Mouse (Mus musculus): ENCODE results near the gene Sema6d. TPM values are rescaled to one million over a fixed set of nuclear protein-coding genes. Genes with fewer than 3 reads are reported as not detected.

Gene Sema6d
- 10 to 100 TPM; 53.5 to 59.6 (median 57.7) TPM for total RNA-seq (2022)

GRCm38 (mm10) chr2:124089813-124090230 lies at the start of gene Sema6d:
TSS of gene Sema6d (plus strand) at chr2:124089969.
- DNase-seq (ENCODE audit: low spot score in 2 of 2): peak; percentile 10 to 25

- no peak for DNase-seq (ENCODE audit: low spot score in 2 of 2)
Measured at GRCm38 (mm10) chr2:124059910-124060309, 29.9 kb upstream of the Sema6d start.

GRCm38 (mm10) chr2:124068380-124068779 lies 21.4 kb upstream of the Sema6d start:
- DNase-seq (ENCODE audit: low spot score in 2 of 2): no peak

GRCm38 (mm10) chr2:124070664-124071063 lies 19.1 kb upstream of the Sema6d start:
- DNase-seq (ENCODE audit: low spot score in 2 of 2): no peak

- no peak for DNase-seq (ENCODE audit: low spot score in 2 of 2)
Measured at GRCm38 (mm10) chr2:124071380-124071779, 18.4 kb upstream of the Sema6d start.

- peak in 1 of 2 experiments; percentile 23 for DNase-seq (ENCODE audit: low spot score in 2 of 2)
Measured at GRCm38 (mm10) chr2:124090231-124091141, 717 bp downstream of the Sema6d start.

GRCm38 (mm10) chr2:124099697-124100096 lies 9.9 kb downstream of the Sema6d start:
- DNase-seq (ENCODE audit: low spot score in 2 of 2): no peak

- DNase-seq (ENCODE audit: low spot score in 2 of 2): peak in 1 of 2 experiments; percentile 70
Measured at GRCm38 (mm10) chr2:124100486-124101200, 10.9 kb downstream of the Sema6d start.

GRCm38 (mm10) chr2:124101201-124101517 lies 11.4 kb downstream of the Sema6d start:
- no peak for DNase-seq (ENCODE audit: low spot score in 2 of 2)

GRCm38 (mm10) chr2:124101580-124101979 lies 11.8 kb downstream of the Sema6d start:
- no peak for DNase-seq (ENCODE audit: low spot score in 2 of 2)

GRCm38 (mm10) chr2:124103277-124103676 lies 13.5 kb downstream of the Sema6d start:
- DNase-seq (ENCODE audit: low spot score in 2 of 2): no peak

- no peak for DNase-seq (ENCODE audit: low spot score in 2 of 2)
Measured at GRCm38 (mm10) chr2:124118469-124119243, 28.9 kb downstream of the Sema6d start.

GRCm38 (mm10) chr2:124120355-124120754 lies 30.6 kb downstream of the Sema6d start:
- DNase-seq (ENCODE audit: low spot score in 2 of 2): no peak

- DNase-seq (ENCODE audit: low spot score in 2 of 2): no peak
Measured at GRCm38 (mm10) chr2:124121539-124121938, 31.8 kb downstream of the Sema6d start.

- DNase-seq (ENCODE audit: low spot score in 2 of 2): no peak
Measured at GRCm38 (mm10) chr2:124125504-124125903, 35.7 kb downstream of the Sema6d start.

- DNase-seq (ENCODE audit: low spot score in 2 of 2): no peak
Measured at GRCm38 (mm10) chr2:124126853-124127252, 37.1 kb downstream of the Sema6d start.

GRCm38 (mm10) chr2:124130876-124131275 lies 41.1 kb downstream of the Sema6d start:
- no peak for DNase-seq (ENCODE audit: low spot score in 2 of 2)

- no peak for DNase-seq (ENCODE audit: low spot score in 2 of 2)
Measured at GRCm38 (mm10) chr2:124141510-124142044, 51.8 kb downstream of the Sema6d start.

- DNase-seq (ENCODE audit: low spot score in 2 of 2): no peak
Measured at GRCm38 (mm10) chr2:124145528-124145927, 55.8 kb downstream of the Sema6d start.

- DNase-seq (ENCODE audit: low spot score in 2 of 2): no peak
Measured at GRCm38 (mm10) chr2:124158158-124158557, 68.4 kb downstream of the Sema6d start.

GRCm38 (mm10) chr2:124162001-124162599 lies 72.3 kb downstream of the Sema6d start:
- DNase-seq (ENCODE audit: low spot score in 2 of 2): no peak
